Mouse (Mus musculus) C2C12 (cell line): Measurements from ENCODE around the gene Cfap299. TPM values are rescaled to one million over a fixed set of nuclear protein-coding genes. Genes with fewer than 3 reads are reported as not detected.
"Not testable (repeated sequence)": the region's sequence is repeated elsewhere in the genome, so short reads cannot be mapped to it uniquely, and the experiment has no call there.

Source experiments
- H3K27me3 ChIP-seq: one replicate; pipeline ENCODE4 v1.6.1; 2011; ENCODE audit not compliant: control insufficient read depth, insufficient read depth, insufficient read length
- H3K36me3 ChIP-seq: one replicate; pipeline ENCODE4 v1.6.1; 2011; ENCODE audit not compliant: control insufficient read depth, insufficient read depth
- H3K4me3 ChIP-seq: one replicate; pipeline ENCODE4 v1.5.1; 2011; ENCODE audit warnings: mild to moderate bottlenecking, control low read depth; ENCODE audit not compliant: poor library complexity, insufficient read depth, severe bottlenecking
- H3K79me2 ChIP-seq: one replicate; pipeline ENCODE4 v1.6.1; 2011; ENCODE audit not compliant: control insufficient read depth, insufficient read depth
- H3K79me3 ChIP-seq: one replicate; pipeline ENCODE4 v1.6.1; 2011; ENCODE audit warnings: low read depth, control low read depth
- H3ac ChIP-seq: one replicate; pipeline ENCODE3; 2011; ENCODE audit warnings: low read depth; ENCODE audit not compliant: control insufficient read depth, insufficient read length
- CEBPB ChIP-seq: IDR thresholded peaks from one replicate; pipeline ENCODE4 v1.6.1; 2011; ENCODE audit warnings: low read depth, mild to moderate bottlenecking, control low read depth, moderate library complexity
- CTCF ChIP-seq: IDR thresholded peaks from one replicate; pipeline ENCODE4 v1.5.1; 2011; ENCODE audit not compliant: control insufficient read depth, insufficient read depth, insufficient read length
- FOSL1 ChIP-seq: IDR thresholded peaks from one replicate; pipeline ENCODE4 v1.8.0; 2011; ENCODE audit warnings: mild to moderate bottlenecking, low read length; ENCODE audit not compliant: poor library complexity, insufficient read depth, severe bottlenecking
- MAX ChIP-seq: IDR thresholded peaks from one replicate; pipeline ENCODE4 v1.6.1; 2011; ENCODE audit warnings: mild to moderate bottlenecking, control low read depth
- MYOD1 ChIP-seq: IDR thresholded peaks from one replicate; pipeline ENCODE4 v1.6.1; 2011; ENCODE audit warnings: low read depth; ENCODE audit not compliant: control insufficient read depth, insufficient read length
- MYOG ChIP-seq: IDR thresholded peaks from one replicate; pipeline ENCODE4 v1.6.1; 2011; ENCODE audit not compliant: control insufficient read depth, insufficient read length; ENCODE audit errors: extremely low read depth
- USF1 ChIP-seq: IDR thresholded peaks from one replicate; pipeline ENCODE4 v1.6.1; 2011; ENCODE audit warnings: low read depth, mild to moderate bottlenecking, control low read depth, moderate library complexity
- polyA plus RNA-seq: library from polyadenylated mRNA; unstranded; fragments of >200 nt; fragmentation: generic; extraction: Trizol; gene quantifications from one replicate; pipeline ENCODE4 v1.2.1, GENCODE M21; 2012; ENCODE audit warnings: missing spikeins

Cfap299 gene
- polyA plus RNA-seq, 1 experiment, result 0.09 TPM

GRCm38 (mm10) chr5:98300079-98300478 is 29.0 kb upstream of the Cfap299 start:
- no peak overlapping the region for H3ac ChIP-seq
- H3K27me3 ChIP-seq, result no peaks in the 10 kb centered on the region
- H3K79me3 ChIP-seq, result no peaks in the 10 kb centered on the region
- H3K4me3 ChIP-seq, result no peak overlapping the region
- no peaks in the 10 kb centered on the region for H3K36me3 ChIP-seq
- TF ChIP-seq CEBPB (no peak), MYOG (no peak)
- no peaks in the 10 kb centered on the region for H3K79me2 ChIP-seq

- Histone ChIP-seq H3K79me2 (no peaks in the 10 kb centered on the region), H3K27me3 (no peaks in the 10 kb centered on the region), H3K79me3 (no peaks in the 10 kb centered on the region), H3ac (no peak overlapping the region), H3K4me3 (no peak overlapping the region), H3K36me3 (no peaks in the 10 kb centered on the region)
- TF ChIP-seq MYOD1 (no peak), USF1 (no peak), MAX (no peak)
Observed at GRCm38 (mm10) chr5:98305673-98306072, 23.4 kb upstream of the Cfap299 start.

GRCm38 (mm10) chr5:98306528-98306927 is 22.6 kb upstream of the Cfap299 start:
- Histone ChIP-seq H3K4me3 (no peak overlapping the region), H3K27me3 (no peaks in the 10 kb centered on the region), H3ac (no peak overlapping the region), H3K79me3 (no peaks in the 10 kb centered on the region), H3K36me3 (no peaks in the 10 kb centered on the region), H3K79me2 (no peaks in the 10 kb centered on the region)
- TF ChIP-seq MYOD1 (no peak), USF1 (no peak), FOSL1 (no peak), MAX (no peak), CEBPB (no peak)

GRCm38 (mm10) chr5:98326625-98327024 is 2.5 kb upstream of the Cfap299 start:
- Histone ChIP-seq H3K79me2 (no peaks in the 10 kb centered on the region), H3K27me3 (no peaks in the 10 kb centered on the region), H3ac (no peak overlapping the region), H3K4me3 (no peak overlapping the region), H3K36me3 (no peaks in the 10 kb centered on the region), H3K79me3 (no peaks in the 10 kb centered on the region)
- TF ChIP-seq CTCF (no peak), CEBPB (no peak), MYOG (no peak), FOSL1 (no peak), USF1 (no peak), MAX (no peak)

GRCm38 (mm10) chr5:98343751-98344150 is 14.6 kb downstream of the Cfap299 start:
- not testable (repeated sequence) for H3K27me3 ChIP-seq, H3K79me3 ChIP-seq, H3ac ChIP-seq, H3K79me2 ChIP-seq, H3K36me3 ChIP-seq, H3K4me3 ChIP-seq

- H3K4me3 ChIP-seq, result no peak overlapping the region
- H3K27me3 ChIP-seq, result no peaks in the 10 kb centered on the region
- no peaks in the 10 kb centered on the region for H3K79me3 ChIP-seq
- no peaks in the 10 kb centered on the region for H3K79me2 ChIP-seq
- no peak overlapping the region for H3ac ChIP-seq
- TF ChIP-seq MYOD1, result no peak
- no peak for TF ChIP-seq CTCF
- TF ChIP-seq MAX, result no peak
- no peak for TF ChIP-seq USF1
- no peak for TF ChIP-seq FOSL1
- TF ChIP-seq MYOG, result no peak
- no peak for TF ChIP-seq CEBPB
- no peaks in the 10 kb centered on the region for H3K36me3 ChIP-seq
Observed at GRCm38 (mm10) chr5:98344581-98344980, 15.5 kb downstream of the Cfap299 start.

- Histone ChIP-seq H3ac (no peak overlapping the region), H3K79me2 (no peaks in the 10 kb centered on the region), H3K4me3 (no peak overlapping the region), H3K36me3 (no peaks in the 10 kb centered on the region), H3K27me3 (no peaks in the 10 kb centered on the region), H3K79me3 (no peaks in the 10 kb centered on the region)
- TF ChIP-seq CTCF (no peak), FOSL1 (no peak), CEBPB (no peak), USF1 (no peak), MAX (no peak), MYOD1 (no peak), MYOG (no peak)
Observed at GRCm38 (mm10) chr5:98346067-98346466, 17.0 kb downstream of the Cfap299 start.
